Mouse (Mus musculus) embryonic fibroblast, embryonic 13.5 days (primary cell): ENCODE data around the gene Hlcs. TPM values are rescaled to one million over a fixed set of nuclear protein-coding genes. Genes with fewer than 3 reads are reported as not detected.

Source experiments
- H3K27ac ChIP-seq: 2 replicates; pipeline ENCODE4 v1.5.1; 2012; ENCODE audit warnings: low read length, control low read depth, inconsistent platforms; ENCODE audit not compliant: insufficient read depth
- H3K4me1 ChIP-seq: 2 replicates; pipeline ENCODE4 v1.6.1; 2011; ENCODE audit warnings: low read length; ENCODE audit not compliant: control insufficient read depth, insufficient read depth
- H3K4me3 ChIP-seq: 2 replicates; pipeline ENCODE4 v1.5.1; 2011; ENCODE audit warnings: mild to moderate bottlenecking, control low read depth, low read length; ENCODE audit not compliant: insufficient read depth
- CTCF ChIP-seq: IDR thresholded peaks from 2 replicates; pipeline ENCODE4 v1.5.1; 2011; ENCODE audit warnings: mild to moderate bottlenecking, control low read depth, low read length, moderate library complexity, borderline replicate concordance; ENCODE audit not compliant: insufficient read depth
- POLR2A ChIP-seq: IDR thresholded peaks from 2 replicates; pipeline ENCODE4 v1.6.1; 2011; ENCODE audit warnings: low read depth, mild to moderate bottlenecking, control low read depth, low read length, moderate library complexity
- polyA plus RNA-seq: library from polyadenylated mRNA; stranded (reverse); fragments of >200 nt; gene quantifications from 2 replicates; pipeline ENCODE4 v1.2.4, GENCODE M21; 2011; ENCODE audit warnings: low read depth; ENCODE audit not compliant: missing spikeins, insufficient read length

The Hlcs gene
- polyA plus RNA-seq, 1 experiment, result 7.0 TPM

DNA sequence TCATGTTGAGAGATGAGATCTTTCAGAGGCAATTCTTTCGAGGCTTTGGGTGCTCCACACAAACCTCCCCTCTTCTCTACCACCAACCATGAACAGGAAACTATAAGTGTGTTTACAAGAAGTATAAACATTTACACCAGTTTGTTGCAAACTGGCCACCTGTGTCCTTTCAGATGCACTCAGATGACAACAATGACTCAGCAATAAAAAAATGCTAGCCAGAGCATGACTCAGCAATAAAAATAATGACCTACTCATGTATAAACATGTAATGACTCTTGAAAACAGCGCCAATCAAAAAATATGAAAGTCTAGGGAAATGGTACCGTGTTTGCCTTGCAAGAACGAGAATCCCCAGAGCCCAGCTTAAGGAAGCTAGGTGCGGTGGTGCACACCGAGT is 77.7 kb downstream of the Hlcs start:
- Histone ChIP-seq H3K4me1 (peaks cover 4% of the 10 kb centered on the region; the same call in 1 of the 2 replicates), H3K27ac (no peak overlapping the region), H3K4me3 (no peak overlapping the region)
- TF ChIP-seq CTCF (no peak), POLR2A (no peak)

DNA sequence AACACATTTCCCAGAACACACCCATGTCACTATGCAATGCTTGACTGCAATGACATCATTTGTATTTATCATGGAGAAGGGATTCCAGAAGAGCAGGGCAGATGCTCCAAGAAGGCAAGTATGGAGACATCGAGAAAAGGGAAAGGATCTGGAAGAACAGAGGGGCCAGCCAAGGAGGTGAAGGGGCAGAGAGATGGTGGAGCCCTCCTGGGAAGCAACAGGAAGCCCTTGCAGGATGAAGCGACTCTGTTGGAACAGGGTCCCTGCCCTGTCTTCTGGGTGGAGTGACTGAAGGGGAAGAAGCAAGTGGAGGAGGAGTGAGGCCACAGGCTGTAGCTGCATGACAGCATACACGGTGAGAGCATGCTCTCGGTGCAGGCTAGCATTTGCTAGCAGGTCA is 79.2 kb downstream of the Hlcs start:
- peaks cover 11% of the 10 kb centered on the region for H3K4me1 ChIP-seq

DNA sequence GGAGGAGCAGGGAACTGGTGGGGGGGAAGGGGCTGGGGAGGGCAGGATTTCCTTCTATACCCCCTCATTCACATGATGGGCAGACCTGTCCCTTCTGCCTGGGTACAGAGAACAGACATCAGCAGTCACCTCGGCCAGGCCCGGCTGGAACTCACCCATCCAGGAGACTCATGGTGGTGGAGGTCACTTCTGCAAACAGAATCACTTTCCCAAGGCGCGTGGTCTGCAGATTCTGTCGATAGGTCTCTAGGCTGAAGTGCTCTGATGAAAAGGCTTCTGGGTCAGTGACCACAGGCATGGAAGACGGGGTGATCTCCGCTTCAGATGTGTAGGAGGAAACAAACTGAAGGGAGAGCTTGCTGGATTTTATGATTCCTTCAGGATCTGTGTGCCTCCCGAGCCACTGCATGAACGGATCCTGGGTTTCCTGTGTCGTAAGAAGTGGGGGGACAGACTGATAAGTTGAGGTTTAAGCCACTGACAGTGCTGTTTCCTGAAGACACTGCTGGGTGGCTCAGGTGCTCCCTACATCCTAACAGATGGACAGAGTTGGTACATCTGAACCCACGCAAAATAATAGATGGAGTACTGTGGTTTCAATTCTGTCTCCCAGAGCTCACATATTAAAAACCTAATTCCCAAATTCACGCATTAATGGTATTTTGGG is 82.3 kb downstream of the Hlcs start:
- H3K4me3 ChIP-seq, result no peak overlapping the region

More for the DNA sequence above, 79.2 kb downstream of the Hlcs start:
- Histone ChIP-seq H3K27ac (no peak overlapping the region), H3K4me3 (no peak overlapping the region)
- no peak for TF ChIP-seq POLR2A
- TF ChIP-seq CTCF, result no peak

DNA sequence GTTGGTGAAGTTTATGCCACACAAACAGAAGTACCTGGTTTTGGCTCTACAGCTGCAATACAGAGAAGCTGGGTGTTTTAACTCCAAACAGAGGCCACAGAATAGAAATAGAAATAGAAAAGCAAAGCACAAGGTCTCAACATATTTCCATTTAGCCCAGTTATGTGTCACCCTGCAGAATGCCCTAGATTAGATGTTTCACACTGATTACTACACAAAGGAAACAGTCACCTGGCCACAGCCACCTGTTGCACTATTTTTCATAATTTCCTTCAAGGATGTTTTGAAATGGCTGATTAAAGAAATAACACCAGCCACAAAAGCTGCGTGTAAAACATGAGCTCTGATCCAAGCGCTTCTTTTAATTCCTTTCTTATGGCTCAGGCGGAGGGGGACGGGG is 82.9 kb downstream of the Hlcs start:
- Histone ChIP-seq H3K27ac (no peak overlapping the region), H3K4me3 (no peak overlapping the region), H3K4me1 (peaks cover 15% of the 10 kb centered on the region)
- TF ChIP-seq POLR2A, result no peak
- TF ChIP-seq CTCF, result no peak

More for the DNA sequence above, 82.3 kb downstream of the Hlcs start:
- peaks cover 16% of the 10 kb centered on the region for H3K4me1 ChIP-seq
- H3K27ac ChIP-seq, result no peak overlapping the region
- TF ChIP-seq POLR2A (no peak), CTCF (no peak)

DNA sequence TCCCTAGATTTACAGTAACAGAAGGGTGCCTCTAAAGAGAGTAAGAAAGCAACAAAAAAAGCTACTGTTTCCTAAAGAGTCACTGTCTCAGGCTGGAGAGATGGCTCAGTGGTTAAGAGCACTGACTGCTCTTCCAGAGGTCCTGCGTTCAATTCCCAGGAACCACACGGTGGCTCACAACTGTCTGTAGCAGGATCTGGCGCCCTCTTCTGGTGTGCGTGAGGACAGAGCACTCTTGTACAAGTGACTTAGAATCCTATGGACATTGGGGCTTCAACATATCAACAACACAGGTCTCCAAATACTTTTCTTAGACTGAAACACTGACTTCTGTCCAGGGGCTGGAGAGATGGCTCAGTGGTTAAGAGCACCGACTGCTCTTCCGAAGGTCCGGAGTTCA is 83.5 kb downstream of the Hlcs start:
- Histone ChIP-seq H3K4me3 (no peak overlapping the region), H3K4me1 (peaks cover 14% of the 10 kb centered on the region), H3K27ac (no peak overlapping the region)
- TF ChIP-seq CTCF, result peak; percentile 9; the same call in 1 of the 2 replicates
- TF ChIP-seq POLR2A, result no peak

DNA sequence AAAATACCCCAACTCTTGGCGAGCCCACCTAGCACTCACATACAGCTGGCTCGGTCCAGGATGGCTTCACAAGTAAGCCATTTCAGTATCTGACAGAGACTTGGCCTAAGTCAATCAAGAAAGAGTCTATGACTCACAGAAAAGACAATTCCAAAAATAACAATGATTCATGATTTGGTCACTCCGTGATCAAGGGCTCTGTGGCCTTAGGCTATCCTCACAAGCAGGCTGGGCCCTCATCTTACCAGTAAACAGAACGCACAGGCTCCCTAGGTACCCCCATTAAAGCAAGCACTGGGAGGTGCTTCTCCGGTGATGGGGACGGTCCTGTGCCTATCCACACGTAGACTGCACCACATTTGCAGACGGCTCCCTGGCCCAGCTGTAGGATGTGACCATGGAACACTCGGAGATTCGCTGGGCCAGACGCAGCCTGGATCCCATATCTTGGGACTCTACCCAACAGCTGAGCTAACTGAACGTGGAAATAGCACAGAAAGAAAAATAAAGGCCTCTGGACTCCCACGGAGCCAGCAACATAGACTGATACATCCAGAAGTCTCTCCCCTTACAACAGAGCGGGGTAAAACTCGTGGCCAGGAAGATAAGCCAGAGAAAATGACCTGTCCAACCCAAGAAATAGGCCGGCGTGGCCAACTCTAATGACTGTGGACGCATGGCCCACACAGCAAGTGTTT is 84.4 kb downstream of the Hlcs start:
- Histone ChIP-seq H3K4me3 (no peak overlapping the region), H3K4me1 (peaks cover 14% of the 10 kb centered on the region), H3K27ac (peak overlapping the region; percentile 1; the same call in 1 of the 2 replicates)
- TF ChIP-seq CTCF, result no peak
- no peak for TF ChIP-seq POLR2A

DNA sequence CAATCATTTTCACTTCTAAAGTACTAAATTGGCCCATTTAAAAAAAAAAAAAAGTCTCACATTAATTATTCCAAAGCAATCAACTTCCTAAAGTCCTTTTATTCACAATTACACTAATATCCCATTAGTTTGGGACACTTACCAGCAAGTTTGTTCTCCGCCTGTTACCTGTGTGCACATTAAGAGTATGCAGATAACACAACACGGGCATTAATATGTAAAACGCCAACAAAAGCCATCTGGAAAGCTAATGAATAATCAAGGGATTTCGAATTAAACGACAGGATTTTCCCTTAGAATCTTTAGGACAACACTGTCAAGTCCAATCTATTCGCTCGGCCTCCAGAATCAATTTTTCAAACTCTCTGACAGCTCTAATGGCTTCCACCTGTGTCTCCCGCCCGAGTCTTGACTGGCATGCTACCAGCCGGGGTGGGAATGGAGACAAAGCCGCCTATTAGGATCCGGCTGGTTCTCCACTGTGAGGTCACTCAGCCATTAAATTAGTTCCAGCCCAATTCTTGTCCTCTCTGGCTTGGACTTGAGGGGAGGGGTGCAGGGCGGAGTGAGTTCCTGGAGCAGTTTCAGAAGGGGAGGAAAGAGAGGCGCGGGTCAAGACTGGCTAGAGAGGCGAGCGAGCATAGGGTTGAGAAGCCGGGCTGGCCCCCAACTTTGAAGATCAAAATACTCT is 85.9 kb downstream of the Hlcs start:
- Histone ChIP-seq H3K4me1 (peaks cover 14% of the 10 kb centered on the region; the same call in 1 of the 2 replicates), H3K27ac (no peak overlapping the region), H3K4me3 (no peak overlapping the region)
- TF ChIP-seq POLR2A (no peak), CTCF (no peak)

DNA sequence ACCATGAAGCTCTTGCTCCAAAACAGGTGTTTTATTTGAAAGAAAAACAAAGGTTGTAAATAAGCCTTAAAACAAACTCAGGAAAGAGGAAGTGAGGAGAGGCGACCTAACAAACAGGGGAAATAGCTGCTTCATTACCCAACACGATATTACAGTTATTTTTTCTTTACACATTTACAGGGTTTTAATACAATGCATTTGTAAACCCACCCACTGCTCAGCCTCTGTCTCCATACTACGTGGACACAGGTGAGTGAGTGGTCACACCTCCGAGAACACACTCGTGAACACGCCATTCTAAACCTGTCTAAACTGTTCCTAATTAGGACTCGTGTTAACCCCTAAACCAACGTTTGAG is 90.0 kb downstream of the Hlcs start:
- Histone ChIP-seq H3K4me1 (peaks cover 4% of the 10 kb centered on the region; the same call in 1 of the 2 replicates), H3K4me3 (no peak overlapping the region), H3K27ac (no peak overlapping the region)
- TF ChIP-seq POLR2A, result no peak
- no peak for TF ChIP-seq CTCF

DNA sequence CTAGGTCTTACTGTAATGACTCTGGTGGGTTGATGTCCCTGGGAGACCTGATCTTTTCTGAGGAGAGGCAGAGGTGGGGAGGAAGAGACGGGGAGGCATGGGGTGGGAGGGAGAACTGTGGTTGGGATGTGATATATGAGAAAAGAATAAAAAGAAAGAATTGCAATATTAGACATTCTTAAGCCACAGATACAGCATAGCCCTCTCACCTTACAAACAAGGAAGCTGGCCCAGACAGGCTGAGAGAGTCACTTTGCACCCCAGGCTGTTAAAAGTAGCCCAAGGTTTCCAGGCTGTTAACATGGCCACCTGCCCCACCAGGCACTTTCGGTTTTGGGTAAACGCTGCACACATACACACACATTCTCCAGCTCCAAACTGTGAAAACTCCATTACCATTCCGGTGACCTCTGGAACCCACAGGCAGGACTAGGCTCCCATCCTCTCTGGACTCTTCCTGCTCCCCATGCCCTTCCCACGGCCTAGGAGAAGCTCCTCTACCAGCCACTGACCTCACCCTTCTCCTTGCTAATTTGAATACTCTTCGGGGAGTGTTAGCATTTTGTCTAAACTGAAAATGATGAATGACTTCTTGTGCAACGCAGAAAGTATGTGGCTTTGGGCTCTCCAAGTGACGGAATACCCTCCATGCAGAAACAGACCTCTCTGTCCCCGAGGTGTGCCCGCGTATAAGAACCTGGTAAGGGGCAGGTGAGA is 90.6 kb downstream of the Hlcs start:
- Histone ChIP-seq H3K4me1 (no peaks in the 10 kb centered on the region), H3K4me3 (no peak overlapping the region), H3K27ac (no peak overlapping the region)
- TF ChIP-seq CTCF, result no peak
- TF ChIP-seq POLR2A, result no peak
